Mouse (Mus musculus) layer of hippocampus, postnatal 14 days (tissue): Measurements from ENCODE around the gene Pus10. TPM values are rescaled to one million over a fixed set of nuclear protein-coding genes. Genes with fewer than 3 reads are reported as not detected.
"Not testable (repeated sequence)": the region's sequence is repeated elsewhere in the genome, so short reads cannot be mapped to it uniquely, and the experiment has no call there.

Experiments used
- DNase-seq, 2 experiments: peaks; one replicate each; pipeline ENCODE4 v3.0.0; 2021 to 2022; ENCODE audit warnings: low spot score in 2 of 2, mixed read lengths in 1 of 2
- total RNA-seq, 2 experiments: library from RNA; stranded (reverse); gene quantifications; 2 replicates each; pipeline ENCODE4 v1.2.3; 2021

The Pus10 gene
- total RNA-seq, 2 experiments from 2014 or later = 12.2 to 19.5 TPM

- DNase-seq = no peak
Observed at GRCm38 (mm10) chr11:23754329-23754728, 88.9 kb downstream of the Pus10 start.

GRCm38 (mm10) chr11:23758218-23758617 is 92.7 kb downstream of the Pus10 start:
- no peak for DNase-seq

GRCm38 (mm10) chr11:23762635-23763034 is 97.2 kb downstream of the Pus10 start:
- no peak for DNase-seq

GRCm38 (mm10) chr11:23767369-23767768 is 101.9 kb downstream of the Pus10 start:
- not testable (repeated sequence) for DNase-seq

- no peak for DNase-seq
Observed at GRCm38 (mm10) chr11:23767928-23768327, 102.5 kb downstream of the Pus10 start.

- DNase-seq = no peak
Observed at GRCm38 (mm10) chr11:23769033-23769432, 103.6 kb downstream of the Pus10 start.

GRCm38 (mm10) chr11:23769686-23770509 is 104.4 kb downstream of the Pus10 start:
- peak in 1 of 2 experiments; percentile 29 for DNase-seq

- no peak for DNase-seq
Observed at GRCm38 (mm10) chr11:23770510-23770759, 105.0 kb downstream of the Pus10 start.

GRCm38 (mm10) chr11:23770760-23771506 is 105.5 kb downstream of the Pus10 start, which contains the start of gene Rel:
TSS of gene Rel (minus strand) at chr11:23770970.
- DNase-seq = peak; percentile 92 to 93

GRCm38 (mm10) chr11:23771507-23772097 is 106.1 kb downstream of the Pus10 start:
- no peak for DNase-seq

- DNase-seq = no peak
Observed at GRCm38 (mm10) chr11:23772471-23772870, 107.0 kb downstream of the Pus10 start.

GRCm38 (mm10) chr11:23778787-23779201 is 113.3 kb downstream of the Pus10 start:
- no peak for DNase-seq

- DNase-seq = no peak
Observed at GRCm38 (mm10) chr11:23782038-23782437, 116.6 kb downstream of the Pus10 start.

Other genes with a start within 250 kb of the Pus10 start
- 10 to 100 TPM; 49.5 to 55.4 TPM for gene Ahsa2, start 167.6 kb upstream of the Pus10 start, total RNA-seq
- not detected for gene 1700093K21Rik, start 144.5 kb upstream of the Pus10 start, total RNA-seq
- gene 0610010F05Rik, start 32.0 kb upstream of the Pus10 start, total RNA-seq = 10 to 100 TPM; 43.5 to 55.9 TPM
- gene Pex13, start 285 bp downstream of the Pus10 start, total RNA-seq = 10 to 100 TPM; 20.5 to 24.5 TPM
- 1 to 10 TPM; 3.5 to 4.2 TPM for gene Rel, start 105.3 kb downstream of the Pus10 start, total RNA-seq
- 10 to 100 TPM; 18.4 to 19.0 TPM for gene Papolg, start 229.6 kb downstream of the Pus10 start, total RNA-seq